Mouse (Mus musculus) kidney, embryonic 15.5 days (tissue): Measurements from ENCODE around the gene Fbxl15. TPM values are rescaled to one million over a fixed set of nuclear protein-coding genes. Genes with fewer than 3 reads are reported as not detected.

Source experiments
- ATAC-seq: fragments of 200-750 bp; cut with Nextera tagmentation; replicated peaks from 2 replicates; pipeline ENCODE4 v1.8.0; 2017; ENCODE audit warnings: moderate TSS enrichment; ENCODE audit not compliant: low FRiP score
- H3K27ac ChIP-seq: fragments of 300-500 bp; sonication (generic); 2 replicates; pipeline ENCODE4 v1.5.1; 2015; ENCODE audit warnings: mild to moderate bottlenecking, inconsistent platforms
- H3K27me3 ChIP-seq: fragments of 300-500 bp; sonication (generic); 2 replicates; pipeline ENCODE4 v1.6.1; 2015; ENCODE audit warnings: inconsistent platforms
- H3K36me3 ChIP-seq: fragments of 300-500 bp; sonication (generic); 2 replicates; pipeline ENCODE4 v1.6.1; 2015; ENCODE audit warnings: inconsistent platforms
- H3K4me1 ChIP-seq: fragments of 300-500 bp; sonication (generic); 2 replicates; pipeline ENCODE4 v1.6.1; 2015; ENCODE audit warnings: inconsistent platforms
- H3K4me2 ChIP-seq: fragments of 300-500 bp; sonication (generic); 2 replicates; pipeline ENCODE4 v1.6.1; 2015; ENCODE audit warnings: moderate library complexity, mild to moderate bottlenecking, inconsistent platforms
- H3K4me3 ChIP-seq: fragments of 300-500 bp; sonication (generic); replicated peaks from 2 replicates; pipeline ENCODE4 v1.5.1; 2015; ENCODE audit warnings: mild to moderate bottlenecking, inconsistent platforms
- H3K9ac ChIP-seq: fragments of 300-500 bp; sonication (generic); 2 replicates; pipeline ENCODE4 v1.6.1; 2015; ENCODE audit warnings: mild to moderate bottlenecking, inconsistent platforms
- H3K9me3 ChIP-seq: fragments of 300-500 bp; sonication (generic); replicated peaks from 2 replicates; pipeline ENCODE4 v1.6.1; 2016; ENCODE audit warnings: inconsistent platforms
- WGBS: fragments of 180-500 bp; shearing (Covaris S2); methylation state at CpG from one replicate; pipeline ENCODE4 v1.1.7; 2015; ENCODE audit warnings: mixed read lengths; 5-methylcytosine and 5-hydroxymethylcytosine counted together
- polyA plus RNA-seq: library from polyadenylated mRNA; unstranded; fragments of >200 nt; fragmentation: Nextera tagmentation; extraction: Ambion mirVana; gene quantifications from 2 replicates; pipeline ENCODE4 v1.2.1, GENCODE M21; 2015

The Fbxl15 gene
- polyA plus RNA-seq, 1 experiment from 2014 or later: 20.1 TPM

GRCm38 (mm10) chr19:46327531-46328064 is 386 bp upstream of the Fbxl15 start:
- 37% methylated on average over 14 of the region's 14 CpGs for WGBS
- H3K27me3 ChIP-seq: peaks cover 50% of the 10 kb centered on the region
- H3K9ac ChIP-seq: peak overlapping the region; percentile 50; the same call in 1 of the 2 replicates
- peaks cover 33% of the 10 kb centered on the region for H3K4me1 ChIP-seq
- peak overlapping the region; percentile 59 for H3K4me3 ChIP-seq
- H3K4me2 ChIP-seq: peak overlapping the region; percentile 86
- peaks cover 21% of the 10 kb centered on the region for H3K36me3 ChIP-seq
- H3K9me3 ChIP-seq: no peaks in the 10 kb centered on the region
- no peak for ATAC-seq
- H3K27ac ChIP-seq: peak overlapping the region; percentile 89

- Histone ChIP-seq H3K27ac (peak overlapping the region; percentile 89), H3K9me3 (no peaks in the 10 kb centered on the region), H3K27me3 (peaks cover 34% of the 10 kb centered on the region), H3K36me3 (peaks cover 24% of the 10 kb centered on the region), H3K4me2 (peak overlapping the region; percentile 86), H3K4me3 (peak overlapping the region; percentile 59), H3K4me1 (peaks cover 33% of the 10 kb centered on the region), H3K9ac (peak overlapping the region; percentile 50)
- ATAC-seq: peak; percentile 11
- 1% methylated on average over 54 of the region's 54 CpGs for WGBS
Observed at GRCm38 (mm10) chr19:46329031-46329641, 1.2 kb downstream of the Fbxl15 start.

- Histone ChIP-seq H3K9me3 (no peaks in the 10 kb centered on the region), H3K9ac (no peak overlapping the region), H3K27me3 (peaks cover 26% of the 10 kb centered on the region), H3K4me1 (peaks cover 33% of the 10 kb centered on the region), H3K36me3 (peaks cover 24% of the 10 kb centered on the region), H3K27ac (no peak overlapping the region), H3K4me3 (peak overlapping the region; percentile 59), H3K4me2 (peak overlapping the region; percentile 86)
- 5% methylated on average over 16 of the region's 16 CpGs for WGBS
- ATAC-seq: peak; percentile 66
Observed at GRCm38 (mm10) chr19:46329951-46330350, 2.0 kb downstream of the Fbxl15 start.

GRCm38 (mm10) chr19:46330696-46331095 is 2.7 kb downstream of the Fbxl15 start:
- H3K4me2 ChIP-seq: no peak overlapping the region
- 90% methylated on average over 12 of the region's 12 CpGs for WGBS
- H3K27me3 ChIP-seq: peaks cover 19% of the 10 kb centered on the region
- no peak overlapping the region for H3K9ac ChIP-seq
- H3K9me3 ChIP-seq: no peaks in the 10 kb centered on the region
- H3K36me3 ChIP-seq: peaks cover 24% of the 10 kb centered on the region
- no peak for ATAC-seq
- H3K27ac ChIP-seq: no peak overlapping the region
- H3K4me3 ChIP-seq: no peak overlapping the region
- H3K4me1 ChIP-seq: peaks cover 33% of the 10 kb centered on the region

GRCm38 (mm10) chr19:46331326-46331725 is 3.3 kb downstream of the Fbxl15 start:
- peaks cover 12% of the 10 kb centered on the region for H3K27me3 ChIP-seq
- ATAC-seq: no peak
- no peak overlapping the region for H3K27ac ChIP-seq
- H3K4me1 ChIP-seq: peaks cover 33% of the 10 kb centered on the region
- WGBS: 91% methylated on average over 14 of the region's 14 CpGs
- H3K4me3 ChIP-seq: no peak overlapping the region
- no peaks in the 10 kb centered on the region for H3K9me3 ChIP-seq
- H3K4me2 ChIP-seq: no peak overlapping the region
- no peak overlapping the region for H3K9ac ChIP-seq
- peaks cover 24% of the 10 kb centered on the region for H3K36me3 ChIP-seq

GRCm38 (mm10) chr19:46331936-46332335 is 4.0 kb downstream of the Fbxl15 start:
- no peak overlapping the region for H3K4me2 ChIP-seq
- H3K36me3 ChIP-seq: peaks cover 24% of the 10 kb centered on the region
- no peak overlapping the region for H3K27ac ChIP-seq
- peaks cover 33% of the 10 kb centered on the region for H3K4me1 ChIP-seq
- no peaks in the 10 kb centered on the region for H3K9me3 ChIP-seq
- no peak for ATAC-seq
- no peak overlapping the region for H3K9ac ChIP-seq
- 86% methylated on average over 3 of the region's 3 CpGs for WGBS
- no peak overlapping the region for H3K4me3 ChIP-seq
- peaks cover 6% of the 10 kb centered on the region for H3K27me3 ChIP-seq

GRCm38 (mm10) chr19:46332721-46333339 is 4.8 kb downstream of the Fbxl15 start:
- no peak overlapping the region for H3K9ac ChIP-seq
- H3K27me3 ChIP-seq: no peaks in the 10 kb centered on the region
- no peak for ATAC-seq
- peaks cover 24% of the 10 kb centered on the region for H3K36me3 ChIP-seq
- no peak overlapping the region for H3K4me2 ChIP-seq
- H3K4me3 ChIP-seq: no peak overlapping the region
- H3K9me3 ChIP-seq: no peaks in the 10 kb centered on the region
- H3K27ac ChIP-seq: no peak overlapping the region
- peaks cover 33% of the 10 kb centered on the region for H3K4me1 ChIP-seq
- WGBS: 77% methylated on average over 7 of the region's 7 CpGs

- no peak overlapping the region for H3K27ac ChIP-seq
- whole genome bisulfite sequencing: 85% methylated on average over 3 of the region's 3 CpGs
- H3K4me2 ChIP-seq: no peak overlapping the region
- H3K4me3 ChIP-seq: no peak overlapping the region
- H3K27me3 ChIP-seq: no peaks in the 10 kb centered on the region
- no peak overlapping the region for H3K9ac ChIP-seq
- peaks cover 24% of the 10 kb centered on the region for H3K36me3 ChIP-seq
- H3K9me3 ChIP-seq: no peaks in the 10 kb centered on the region
- no peak for ATAC-seq
- H3K4me1 ChIP-seq: peaks cover 32% of the 10 kb centered on the region
Observed at GRCm38 (mm10) chr19:46333906-46334305, 5.9 kb downstream of the Fbxl15 start.

- H3K27me3 ChIP-seq: no peaks in the 10 kb centered on the region
- H3K4me3 ChIP-seq: peak overlapping the region; percentile 92
- no peaks in the 10 kb centered on the region for H3K9me3 ChIP-seq
- H3K36me3 ChIP-seq: peaks cover 1% of the 10 kb centered on the region; the same call in 1 of the 2 replicates
- peak overlapping the region; percentile 68 for H3K4me2 ChIP-seq
- ATAC-seq: no peak; the same call in 1 of the 2 replicates
- peak overlapping the region; percentile 62 for H3K27ac ChIP-seq
- WGBS: 35% methylated on average over 15 of the region's 15 CpGs
- H3K9ac ChIP-seq: peak overlapping the region; percentile 77
- H3K4me1 ChIP-seq: peaks cover 32% of the 10 kb centered on the region
Observed at GRCm38 (mm10) chr19:46337719-46338330, 9.8 kb downstream of the Fbxl15 start.

- peak within 1 kb of the TSS; percentile 77 for H3K9ac ChIP-seq
- H3K9me3 ChIP-seq: no peaks in the 10 kb centered on the region
- peak; percentile 78 for ATAC-seq
- peak within 1 kb of the TSS; percentile 62 for H3K27ac ChIP-seq
- peak within 1 kb of the TSS; percentile 68 for H3K4me2 ChIP-seq
- no peaks in the 10 kb centered on the region for H3K36me3 ChIP-seq
- under 1% methylated on average over 31 of the region's 31 CpGs for WGBS
- peaks cover 4% of the 10 kb centered on the region for H3K27me3 ChIP-seq
- peaks cover 32% of the 10 kb centered on the region for H3K4me1 ChIP-seq
- peak within 1 kb of the TSS; percentile 92 for H3K4me3 ChIP-seq
Observed at GRCm38 (mm10) chr19:46338331-46338936, 10.4 kb downstream of the Fbxl15 start, which contains the start of gene Cuedc2. TSS of gene Cuedc2 (minus strand) at chr19:46338702.

- peaks cover 8% of the 10 kb centered on the region for H3K27me3 ChIP-seq
- H3K4me3 ChIP-seq: peak overlapping the region; percentile 92
- peak overlapping the region; percentile 58; the same call in 1 of the 2 replicates for H3K27ac ChIP-seq
- no peak overlapping the region for H3K9ac ChIP-seq
- H3K36me3 ChIP-seq: no peaks in the 10 kb centered on the region
- no peaks in the 10 kb centered on the region for H3K9me3 ChIP-seq
- H3K4me1 ChIP-seq: peaks cover 32% of the 10 kb centered on the region
- 52% methylated on average over 6 of the region's 6 CpGs for WGBS
- no peak for ATAC-seq
- peak overlapping the region; percentile 68 for H3K4me2 ChIP-seq
Observed at GRCm38 (mm10) chr19:46338942-46339286, 10.9 kb downstream of the Fbxl15 start.
